Mouse (Mus musculus): ENCODE results near the gene Gtf2ird1. TPM values are rescaled to one million over a fixed set of nuclear protein-coding genes. Genes with fewer than 3 reads are reported as not detected.

The Gtf2ird1 gene
- total RNA-seq, 2 experiments from 2014 or later: 39.9 to 44.9 TPM

GRCm38 (mm10) chr5:134332743-134333142 lies 123.8 kb downstream of the Gtf2ird1 start:
- DNase-seq (ENCODE audit: extremely low spot score in 1 of 2, low spot score in 2 of 2): no peak
- intact Hi-C loops (cut with DNase I): no loop called here

- intact Hi-C loops (cut with DNase I): no loop called here
- no peak for DNase-seq (ENCODE audit: extremely low spot score in 1 of 2, low spot score in 2 of 2)
Observed at GRCm38 (mm10) chr5:134330082-134330481, 126.4 kb downstream of the Gtf2ird1 start.

- DNase-seq (ENCODE audit: extremely low spot score in 1 of 2, low spot score in 2 of 2): no peak
- intact Hi-C loops (cut with DNase I): no loop called here
Observed at GRCm38 (mm10) chr5:134329311-134329710, 127.2 kb downstream of the Gtf2ird1 start.

GRCm38 (mm10) chr5:134328482-134329001 lies 128.0 kb downstream of the Gtf2ird1 start:
- intact Hi-C loops (cut with DNase I): no loop called here
- no peak for DNase-seq (ENCODE audit: extremely low spot score in 1 of 2, low spot score in 2 of 2)

GRCm38 (mm10) chr5:134325856-134326566 lies 130.5 kb downstream of the Gtf2ird1 start:
- DNase-seq (ENCODE audit: extremely low spot score in 1 of 2, low spot score in 2 of 2): no peak
- intact Hi-C loops (cut with DNase I): no loop called here

- DNase-seq (ENCODE audit: extremely low spot score in 1 of 2, low spot score in 2 of 2): no peak
- intact Hi-C loops (cut with DNase I): no loop called here
Observed at GRCm38 (mm10) chr5:134323869-134324268, 132.6 kb downstream of the Gtf2ird1 start.

- no peak for DNase-seq (ENCODE audit: extremely low spot score in 1 of 2, low spot score in 2 of 2)
- intact Hi-C loops (cut with DNase I): no loop called here
Observed at GRCm38 (mm10) chr5:134323311-134323710, 133.2 kb downstream of the Gtf2ird1 start.

- intact Hi-C loops (cut with DNase I): no loop called here
- DNase-seq (ENCODE audit: extremely low spot score in 1 of 2, low spot score in 2 of 2): no peak
Observed at GRCm38 (mm10) chr5:134322355-134322754, 134.2 kb downstream of the Gtf2ird1 start.

- intact Hi-C loops (cut with DNase I): no loop called here
- DNase-seq (ENCODE audit: extremely low spot score in 1 of 2, low spot score in 2 of 2): no peak
Observed at GRCm38 (mm10) chr5:134321699-134322098, 134.8 kb downstream of the Gtf2ird1 start.

GRCm38 (mm10) chr5:134318903-134319302 lies 137.6 kb downstream of the Gtf2ird1 start:
- intact Hi-C loops (cut with DNase I): no loop called here
- no peak for DNase-seq (ENCODE audit: extremely low spot score in 1 of 2, low spot score in 2 of 2)

- DNase-seq (ENCODE audit: extremely low spot score in 1 of 2, low spot score in 2 of 2): no peak
- intact Hi-C loops (cut with DNase I): no loop called here
Observed at GRCm38 (mm10) chr5:134316721-134317120, 139.8 kb downstream of the Gtf2ird1 start.

GRCm38 (mm10) chr5:134315623-134316350 lies 140.7 kb downstream of the Gtf2ird1 start:
- intact Hi-C loops (cut with DNase I): no loop called here
- peak; percentile 65 to 88 for DNase-seq (ENCODE audit: extremely low spot score in 1 of 2, low spot score in 2 of 2)

- intact Hi-C loops (cut with DNase I): no loop called here
- DNase-seq (ENCODE audit: extremely low spot score in 1 of 2, low spot score in 2 of 2): peak; percentile 96 to 97
Observed at GRCm38 (mm10) chr5:134314688-134315622, 141.6 kb downstream of the Gtf2ird1 start, which contains the start of gene Gtf2i. Gtf2i (minus strand) TSS chr5:134314760.

- intact Hi-C loops (cut with DNase I): no loop called here
- DNase-seq (ENCODE audit: extremely low spot score in 1 of 2, low spot score in 2 of 2): peak in 1 of 2 experiments; percentile 82
Observed at GRCm38 (mm10) chr5:134314068-134314674, 142.3 kb downstream of the Gtf2ird1 start.

GRCm38 (mm10) chr5:134313451-134314067 lies 143.0 kb downstream of the Gtf2ird1 start:
- peak; percentile 91 to 98 for DNase-seq (ENCODE audit: extremely low spot score in 1 of 2, low spot score in 2 of 2)
- intact Hi-C loops (cut with DNase I): no loop called here

- intact Hi-C loops (cut with DNase I): no loop called here
- DNase-seq (ENCODE audit: extremely low spot score in 1 of 2, low spot score in 2 of 2): peak in 1 of 2 experiments; percentile 56
Observed at GRCm38 (mm10) chr5:134312691-134313450, 143.6 kb downstream of the Gtf2ird1 start.

GRCm38 (mm10) chr5:134311894-134312411 lies 144.6 kb downstream of the Gtf2ird1 start:
- intact Hi-C loops (cut with DNase I): no loop called here
- DNase-seq (ENCODE audit: extremely low spot score in 1 of 2, low spot score in 2 of 2): no peak
